Mouse (Mus musculus): Measurements from ENCODE around the gene Psmg3. TPM values are rescaled to one million over a fixed set of nuclear protein-coding genes. Genes with fewer than 3 reads are reported as not detected.

Gene Psmg3
- polyA plus RNA-seq (2014; fragmentation: Illumina TruSeq; extraction: RNeasy Lipid Tissue Mini Kit (QIAGEN cat#74804); ENCODE audit: low read depth, low replicate concordance): 0.27 TPM

DNA sequence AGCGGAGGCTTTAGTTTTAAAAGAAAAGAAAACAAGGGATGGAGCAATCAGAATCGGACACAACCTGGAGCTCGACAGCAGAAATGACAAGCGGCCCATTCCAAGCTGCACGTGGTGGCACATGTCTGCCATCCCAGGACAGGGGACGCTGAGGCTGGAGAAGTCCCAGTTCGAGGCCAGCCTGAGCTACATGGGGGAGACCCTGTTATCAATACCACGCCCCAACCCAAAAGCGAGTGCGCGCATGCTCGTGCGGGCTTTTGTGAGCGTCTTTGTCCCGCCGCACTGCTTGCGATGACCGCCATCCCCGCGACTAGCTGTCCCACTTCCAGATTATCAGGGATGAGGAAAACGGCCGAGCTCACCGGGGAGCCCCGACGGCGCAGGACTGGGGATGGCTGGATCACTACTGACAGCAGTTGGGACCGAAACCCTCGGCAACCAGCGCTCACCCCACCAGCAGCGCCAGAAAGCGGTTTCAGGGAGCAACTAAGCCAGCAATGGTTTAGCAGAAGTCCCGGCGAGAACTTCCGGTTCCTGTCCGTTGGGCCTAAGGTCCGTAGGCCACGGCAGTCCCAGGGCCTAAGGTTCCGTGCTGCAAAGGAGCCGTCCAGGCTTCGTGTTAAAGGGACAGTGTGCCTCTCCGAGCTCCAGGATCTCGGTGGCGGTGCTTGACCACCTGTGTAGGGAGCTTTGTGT is at the start of gene Psmg3, which contains the start of gene Gm26938:
TSS of gene Psmg3 (minus strand) at position 529 of the 699 bp plus-strand sequence.
TSS of gene Gm26938 (minus strand) at position 51 of the 699 bp plus-strand sequence.

GRCm38 (mm10) chr5:139819538-139820181 is 7.0 kb downstream of the Psmg3 start, which contains the start of gene Tmem184a:
Gene Tmem184a, minus strand, starts transcription at chr5:139819917.

DNA sequence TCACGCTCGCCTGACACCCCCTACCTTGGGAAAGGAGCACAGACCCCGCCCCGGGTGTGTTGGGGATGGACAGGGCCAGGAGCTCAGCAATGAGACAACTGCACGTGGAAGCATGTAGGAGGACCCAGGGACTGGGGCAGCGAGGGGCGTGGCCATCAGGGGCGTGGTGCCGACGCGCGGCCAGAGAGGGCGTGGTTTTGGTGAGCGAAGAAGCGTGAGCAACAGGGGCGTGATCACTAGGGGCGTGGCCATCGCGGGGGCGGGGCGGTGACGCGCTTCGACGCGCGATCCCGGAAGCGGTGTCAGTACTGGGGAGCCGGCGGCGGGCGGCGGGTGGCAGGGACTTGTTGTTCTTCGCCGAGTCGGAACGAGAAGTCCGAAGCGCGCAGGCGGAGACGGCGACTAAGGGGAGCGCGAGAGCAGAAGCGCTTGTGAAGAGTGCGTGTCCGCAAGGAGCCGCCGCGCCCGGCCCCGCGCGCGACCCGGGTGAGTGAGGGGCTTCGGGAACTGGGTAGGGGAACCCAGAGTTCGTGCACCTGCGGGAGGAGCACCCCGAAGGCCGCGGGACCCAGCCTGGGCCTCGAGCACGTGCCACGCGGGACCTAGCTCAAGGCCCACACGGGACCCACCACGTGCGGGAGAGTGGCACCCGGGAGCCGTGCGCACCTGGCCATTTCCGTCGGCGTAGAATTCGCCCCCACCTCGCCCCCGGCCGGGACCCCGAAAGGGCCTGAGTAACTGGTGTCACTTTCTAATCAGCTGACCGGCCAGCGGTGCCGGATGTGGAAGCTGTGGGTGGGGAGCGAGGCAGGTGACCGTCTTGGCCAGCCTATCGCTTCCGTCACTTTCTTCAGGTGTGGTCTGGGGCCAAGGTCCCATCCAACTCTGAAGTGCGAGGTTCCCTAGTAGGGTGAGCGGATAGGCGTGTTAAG is 35.2 kb downstream of the Psmg3 start, which contains the start of gene Mafk:
TSS of gene Mafk (plus strand) at position 287 of the 932 bp plus-strand sequence.

GRCm38 (mm10) chr5:139775216-139775926 is 51.3 kb downstream of the Psmg3 start, which contains the start of gene Ints1:
Gene Ints1, minus strand, starts transcription at chr5:139775674.

Other genes with a start within 250 kb of the Psmg3 start
- gene Micall2, start 90.5 kb downstream of the Psmg3 start, polyA plus RNA-seq (2014; fragmentation: Illumina TruSeq; extraction: RNeasy Lipid Tissue Mini Kit (QIAGEN cat#74804); ENCODE audit: low read depth, low replicate concordance): 0.59 TPM
- 2.0 TPM for gene Ints1, start 51.2 kb downstream of the Psmg3 start, polyA plus RNA-seq (2014; fragmentation: Illumina TruSeq; extraction: RNeasy Lipid Tissue Mini Kit (QIAGEN cat#74804); ENCODE audit: low read depth, low replicate concordance)
- 2.7 TPM for gene Mafk, start 35.4 kb downstream of the Psmg3 start, polyA plus RNA-seq (2014; fragmentation: Illumina TruSeq; extraction: RNeasy Lipid Tissue Mini Kit (QIAGEN cat#74804); ENCODE audit: low read depth, low replicate concordance)
- 5.8 TPM for gene Tmem184a, start 7.0 kb downstream of the Psmg3 start, polyA plus RNA-seq (2014; fragmentation: Illumina TruSeq; extraction: RNeasy Lipid Tissue Mini Kit (QIAGEN cat#74804); ENCODE audit: low read depth, low replicate concordance)
- not detected for gene Gm26938, start 478 bp downstream of the Psmg3 start, polyA plus RNA-seq (2014; fragmentation: Illumina TruSeq; extraction: RNeasy Lipid Tissue Mini Kit (QIAGEN cat#74804); ENCODE audit: low read depth, low replicate concordance)
- gene Elfn1, start 81.1 kb upstream of the Psmg3 start, polyA plus RNA-seq (2014; fragmentation: Illumina TruSeq; extraction: RNeasy Lipid Tissue Mini Kit (QIAGEN cat#74804); ENCODE audit: low read depth, low replicate concordance): 5.5 TPM

Measured in testis, adult 10 weeks (tissue).